Mouse (Mus musculus) forelimb bud, embryonic 11.5 days (tissue): Measurements from ENCODE around the gene Cd3eap.

Experiments
- DNase-seq: peaks from one replicate; pipeline ENCODE4 v3.0.0-alpha.2; 2012; ENCODE audit warnings: low read depth, low spot score

Gene Cd3eap

GRCm38 (mm10) chr7:19362276-19362675 is 3.0 kb upstream of the Cd3eap start:
- DNase-seq = no peak

GRCm38 (mm10) chr7:19361720-19362119 is 2.4 kb upstream of the Cd3eap start:
- no peak for DNase-seq

- DNase-seq = peak; percentile 88
These were observed 1.7 kb upstream of the Cd3eap start for GRCm38 (mm10) chr7:19360944-19361343.

- peak; percentile 79 for DNase-seq
These were observed 784 bp upstream of the Cd3eap start for GRCm38 (mm10) chr7:19359892-19360641.

- DNase-seq = no peak
These were observed 649 bp downstream of the Cd3eap start for GRCm38 (mm10) chr7:19358634-19359033.

GRCm38 (mm10) chr7:19357381-19358375 is 1.6 kb downstream of the Cd3eap start:
- DNase-seq = no peak

GRCm38 (mm10) chr7:19356311-19356710 is 3.0 kb downstream of the Cd3eap start:
- DNase-seq = no peak

- no peak for DNase-seq
These were observed 4.3 kb downstream of the Cd3eap start for GRCm38 (mm10) chr7:19354991-19355390.

GRCm38 (mm10) chr7:19350221-19350620 is 9.1 kb downstream of the Cd3eap start:
- DNase-seq = no peak

GRCm38 (mm10) chr7:19349188-19349915 is 9.9 kb downstream of the Cd3eap start:
- no peak for DNase-seq

- DNase-seq = peak; percentile 98
These were observed 14.3 kb downstream of the Cd3eap start for GRCm38 (mm10) chr7:19344938-19345471.

- DNase-seq = no peak
These were observed 14.9 kb downstream of the Cd3eap start, which contains the start of gene Ercc1 for GRCm38 (mm10) chr7:19344237-19344847. TSS of gene Ercc1 (plus strand) at chr7:19344778.

GRCm38 (mm10) chr7:19343210-19343808 is 16.0 kb downstream of the Cd3eap start:
- DNase-seq = peak; percentile 83

- peak; percentile 78 for DNase-seq
These were observed 16.7 kb downstream of the Cd3eap start for GRCm38 (mm10) chr7:19342481-19343027.

GRCm38 (mm10) chr7:19341761-19342409 is 17.4 kb downstream of the Cd3eap start:
- DNase-seq = no peak

- no peak for DNase-seq
These were observed 18.0 kb downstream of the Cd3eap start for GRCm38 (mm10) chr7:19341250-19341649.

- no peak for DNase-seq
These were observed 20.7 kb downstream of the Cd3eap start for GRCm38 (mm10) chr7:19338596-19338995.

GRCm38 (mm10) chr7:19338060-19338459 is 21.2 kb downstream of the Cd3eap start:
- DNase-seq = no peak

- DNase-seq = no peak
These were observed 22.2 kb downstream of the Cd3eap start for GRCm38 (mm10) chr7:19337122-19337521.

GRCm38 (mm10) chr7:19335583-19335982 is 23.7 kb downstream of the Cd3eap start:
- no peak for DNase-seq
